Mouse (Mus musculus) liver, adult 2 months (tissue): Measurements from ENCODE around the gene Spag5.

Experiments used
- CTCF ChIP-seq: fragments of 200-500 bp; IDR thresholded peaks from 2 replicates; pipeline ENCODE4 v1.5.1; 2011; ENCODE audit warnings: low read depth, low read length, control low read depth
- POLR2A ChIP-seq: fragments of 200-500 bp; IDR thresholded peaks from 2 replicates; pipeline ENCODE4 v1.6.1; 2011; ENCODE audit warnings: low read length, control low read depth; ENCODE audit not compliant: insufficient read depth; ENCODE audit errors: extremely low read depth

GRCm38 (mm10) chr11:78290654-78291053 is 10.7 kb upstream of the Spag5 start, which contains the start of gene BC030499:
- TF ChIP-seq CTCF (no peak), POLR2A (no peak)
